Mouse (Mus musculus) brain, embryonic 14.5 days (tissue): ENCODE data around the gene C1qtnf6.

Source experiments
- CTCF ChIP-seq: fragments of 200-500 bp; IDR thresholded peaks from 2 replicates; pipeline ENCODE4 v1.5.1; 2012; ENCODE audit warnings: inconsistent platforms, mild to moderate bottlenecking, moderate library complexity, borderline replicate concordance; ENCODE audit not compliant: insufficient read depth, insufficient read length; ENCODE audit errors: extremely low read depth
- POLR2A ChIP-seq: fragments of 200-500 bp; IDR thresholded peaks from 2 replicates; pipeline ENCODE4 v1.6.1; 2012; ENCODE audit warnings: mild to moderate bottlenecking, inconsistent platforms, borderline replicate concordance; ENCODE audit not compliant: poor library complexity, insufficient read depth, insufficient read length, severe bottlenecking; ENCODE audit errors: extremely low read depth

DNA sequence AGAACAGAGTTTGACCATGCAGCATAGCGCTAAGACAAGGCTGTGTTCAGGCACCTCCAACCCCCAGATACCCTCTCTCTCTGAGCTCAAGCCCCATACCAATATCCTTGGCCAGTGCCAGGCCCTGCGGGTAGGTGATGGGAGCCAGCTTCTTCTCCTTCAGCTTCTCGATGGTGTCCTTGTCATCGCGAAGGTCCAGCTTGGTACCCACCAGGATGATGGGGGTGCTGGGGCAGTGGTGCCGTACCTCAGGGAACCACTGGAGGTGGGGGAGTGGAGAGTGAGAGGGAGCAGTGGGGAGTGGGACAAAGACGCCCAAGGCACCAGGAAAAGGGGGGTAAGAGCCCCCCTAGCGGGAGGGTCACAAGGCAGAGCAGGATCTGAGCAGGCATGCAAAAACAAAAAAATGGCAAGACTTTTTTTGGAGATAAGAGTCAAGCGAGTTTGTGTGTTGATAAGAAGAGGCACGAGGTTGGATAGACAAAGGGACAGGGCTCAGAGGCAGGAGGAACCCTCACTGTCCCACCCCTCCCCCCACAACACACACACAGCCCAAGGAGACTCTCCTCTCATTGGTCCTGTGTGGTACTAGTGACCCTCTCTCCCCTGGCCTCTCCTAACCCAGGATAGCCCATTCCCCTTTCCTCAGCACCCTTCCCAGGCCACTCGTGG lies 33.7 kb upstream of the C1qtnf6 start:
- TF ChIP-seq CTCF (no peak), POLR2A (no peak)
